Mouse (Mus musculus) megakaryocyte, embryonic 14.5 days (primary cell): ENCODE data around the gene Aip. TPM values are rescaled to one million over a fixed set of nuclear protein-coding genes. Genes with fewer than 3 reads are reported as not detected.

ENCODE experiments used
- H3K27me3 ChIP-seq: replicated peaks from 2 replicates; pipeline ENCODE3; 2012; ENCODE audit warnings: inconsistent platforms
- H3K36me3 ChIP-seq: replicated peaks from 2 replicates; pipeline ENCODE3; 2012; ENCODE audit warnings: low read length, inconsistent platforms, mixed read lengths
- H3K4me1 ChIP-seq: 2 replicates; pipeline ENCODE4 v1.6.1; 2012; ENCODE audit warnings: inconsistent platforms
- H3K4me3 ChIP-seq: replicated peaks from 2 replicates; pipeline ENCODE3; 2012; ENCODE audit warnings: moderate library complexity, mild to moderate bottlenecking, inconsistent platforms
- H3K9me3 ChIP-seq: 2 replicates; pipeline ENCODE4 v1.6.1; 2012; ENCODE audit warnings: inconsistent platforms
- FLI1 ChIP-seq: IDR thresholded peaks from 2 replicates; pipeline ENCODE4 v1.6.1; 2012; ENCODE audit warnings: low read length, inconsistent platforms, mixed read lengths
- GATA1 ChIP-seq: IDR thresholded peaks from 3 replicates; pipeline ENCODE4 v1.6.1; 2012; ENCODE audit warnings: mixed read lengths, low read length, inconsistent platforms, borderline replicate concordance
- polyA plus RNA-seq: library from polyadenylated mRNA; stranded (reverse); fragments of >175 nt; gene quantifications from 2 replicates; pipeline ENCODE4 v1.2.3, GENCODE M21; 2012; ENCODE audit warnings: low replicate concordance; ENCODE audit not compliant: insufficient read depth

Aip gene
- polyA plus RNA-seq: 293 and 434 TPM in 2 replicates

GRCm38 (mm10) chr19:4125741-4126696, at the start of gene Aip:
Gene Aip, minus strand, starts transcription at chr19:4125858.
- H3K9me3 ChIP-seq: no peaks in the 10 kb centered on the region
- peaks cover 40% of the 10 kb centered on the region for H3K36me3 ChIP-seq
- no peak for TF ChIP-seq FLI1
- no peak for TF ChIP-seq GATA1
- H3K4me3 ChIP-seq: peak within 1 kb of the TSS; percentile 95
- H3K4me1 ChIP-seq: peaks cover 69% of the 10 kb centered on the region
- no peaks in the 10 kb centered on the region for H3K27me3 ChIP-seq

- TF ChIP-seq FLI1: no peak
- no peak for TF ChIP-seq GATA1
- Histone ChIP-seq H3K4me1 (peaks cover 67% of the 10 kb centered on the region), H3K9me3 (no peaks in the 10 kb centered on the region), H3K36me3 (no peaks in the 10 kb centered on the region), H3K27me3 (peaks cover 11% of the 10 kb centered on the region), H3K4me3 (no peak overlapping the region)
These were observed 47.3 kb upstream of the Aip start for GRCm38 (mm10) chr19:4172925-4173324.

GRCm38 (mm10) chr19:4171393-4172290, 46.0 kb upstream of the Aip start:
- Histone ChIP-seq H3K36me3 (no peaks in the 10 kb centered on the region), H3K27me3 (peaks cover 10% of the 10 kb centered on the region), H3K4me1 (peaks cover 75% of the 10 kb centered on the region)

GRCm38 (mm10) chr19:4170723-4171392, 45.2 kb upstream of the Aip start:
- Histone ChIP-seq H3K9me3 (no peaks in the 10 kb centered on the region), H3K4me1 (peaks cover 80% of the 10 kb centered on the region), H3K27me3 (peaks cover 6% of the 10 kb centered on the region), H3K36me3 (no peaks in the 10 kb centered on the region), H3K4me3 (peak overlapping the region; percentile 57)
- TF ChIP-seq FLI1 (no peak), GATA1 (no peak)

More at GRCm38 (mm10) chr19:4171393-4172290, 46.0 kb upstream of the Aip start:
- Histone ChIP-seq H3K4me3 (peak overlapping the region; percentile 44), H3K9me3 (no peaks in the 10 kb centered on the region)
- no peak for TF ChIP-seq GATA1
- TF ChIP-seq FLI1: no peak

GRCm38 (mm10) chr19:4169810-4170209, 44.2 kb upstream of the Aip start:
- no peaks in the 10 kb centered on the region for H3K27me3 ChIP-seq
- H3K4me3 ChIP-seq: peak overlapping the region; percentile 96
- no peak for TF ChIP-seq FLI1
- no peak for TF ChIP-seq GATA1
- H3K4me1 ChIP-seq: peaks cover 80% of the 10 kb centered on the region
- no peaks in the 10 kb centered on the region for H3K36me3 ChIP-seq
- no peaks in the 10 kb centered on the region for H3K9me3 ChIP-seq

GRCm38 (mm10) chr19:4169378-4169784, 43.7 kb upstream of the Aip start:
- TF ChIP-seq FLI1 (no peak; the same call in 1 of the 2 replicates), GATA1 (no peak)
- H3K27me3 ChIP-seq: no peaks in the 10 kb centered on the region
- H3K36me3 ChIP-seq: no peaks in the 10 kb centered on the region
- peaks cover 83% of the 10 kb centered on the region for H3K4me1 ChIP-seq
- no peaks in the 10 kb centered on the region for H3K9me3 ChIP-seq
- peak overlapping the region; percentile 96 for H3K4me3 ChIP-seq

- peak overlapping the region; percentile 24 for H3K4me3 ChIP-seq
- TF ChIP-seq GATA1 (no peak), FLI1 (no peak)
- H3K36me3 ChIP-seq: peaks cover 3% of the 10 kb centered on the region
- H3K4me1 ChIP-seq: peaks cover 84% of the 10 kb centered on the region
- no peaks in the 10 kb centered on the region for H3K27me3 ChIP-seq
- H3K9me3 ChIP-seq: no peaks in the 10 kb centered on the region
These were observed 41.2 kb upstream of the Aip start for GRCm38 (mm10) chr19:4166678-4167476.

- Histone ChIP-seq H3K27me3 (no peaks in the 10 kb centered on the region), H3K36me3 (peaks cover 23% of the 10 kb centered on the region), H3K4me1 (peaks cover 72% of the 10 kb centered on the region), H3K4me3 (no peak overlapping the region), H3K9me3 (no peaks in the 10 kb centered on the region)
- TF ChIP-seq GATA1 (no peak), FLI1 (no peak)
These were observed 39.1 kb upstream of the Aip start for GRCm38 (mm10) chr19:4164721-4165120.
